Mouse (Mus musculus): ENCODE data around the gene Gm20388. TPM values are rescaled to one million over a fixed set of nuclear protein-coding genes. Genes with fewer than 3 reads are reported as not detected.
"Not testable (repeated sequence)": the region's sequence is repeated elsewhere in the genome, so short reads cannot be mapped to it uniquely, and the experiment has no call there.

The Gm20388 gene
- total RNA-seq, 1 experiment from 2014 or later, result 18.4 TPM

DNA sequence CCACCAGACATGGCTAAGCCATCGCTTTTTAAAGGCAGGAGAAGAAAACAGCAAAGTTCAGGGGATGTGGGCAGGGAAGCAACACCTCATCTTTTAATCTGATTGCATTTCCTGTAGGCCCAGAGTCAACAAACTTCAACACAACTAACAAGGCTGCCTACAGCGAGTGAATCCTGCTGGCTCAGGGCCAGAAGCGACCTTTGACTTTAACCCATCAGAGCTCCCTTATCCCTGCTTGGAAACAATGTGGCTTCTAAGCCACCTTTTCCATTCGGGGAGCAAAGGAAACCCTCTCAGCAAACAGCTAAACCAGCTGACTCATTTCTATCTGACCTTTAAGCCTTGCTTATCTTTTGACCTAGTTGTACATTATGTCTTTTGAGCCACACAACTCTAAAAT is 3886.1 kb downstream of the Gm20388 start:
- no peak for ATAC-seq (replicated peaks in 1 of 2; ENCODE audit: insufficient read depth in 1 of 2, low FRiP score in 2 of 2, low TSS enrichment in 1 of 2, low read depth in 1 of 2, poor library complexity in 2 of 2, severe bottlenecking in 2 of 2)

DNA sequence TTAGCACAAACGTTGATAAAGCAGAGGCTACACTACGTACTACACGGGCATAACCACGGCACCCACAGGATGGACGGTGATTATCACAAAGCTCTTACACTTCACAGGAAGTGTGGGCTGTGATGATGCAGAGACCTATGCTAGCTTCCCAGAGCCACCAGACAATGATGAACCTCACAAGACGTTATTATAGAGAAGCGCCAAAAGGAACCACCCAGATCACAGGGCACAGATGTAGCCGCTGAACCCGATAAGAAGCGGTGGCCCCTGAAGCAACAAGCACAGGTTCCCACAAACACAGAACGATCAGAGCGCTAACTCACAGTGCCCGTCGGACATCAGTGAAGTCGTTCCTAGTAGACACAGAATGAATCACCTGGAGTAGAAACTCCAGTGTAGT is 3887.3 kb downstream of the Gm20388 start:
- ATAC-seq (replicated peaks in 1 of 2; ENCODE audit: insufficient read depth in 1 of 2, low FRiP score in 2 of 2, low TSS enrichment in 1 of 2, low read depth in 1 of 2, poor library complexity in 2 of 2, severe bottlenecking in 2 of 2), result peak; percentile 40 to 65; a peak in 1 of 4 replicates

DNA sequence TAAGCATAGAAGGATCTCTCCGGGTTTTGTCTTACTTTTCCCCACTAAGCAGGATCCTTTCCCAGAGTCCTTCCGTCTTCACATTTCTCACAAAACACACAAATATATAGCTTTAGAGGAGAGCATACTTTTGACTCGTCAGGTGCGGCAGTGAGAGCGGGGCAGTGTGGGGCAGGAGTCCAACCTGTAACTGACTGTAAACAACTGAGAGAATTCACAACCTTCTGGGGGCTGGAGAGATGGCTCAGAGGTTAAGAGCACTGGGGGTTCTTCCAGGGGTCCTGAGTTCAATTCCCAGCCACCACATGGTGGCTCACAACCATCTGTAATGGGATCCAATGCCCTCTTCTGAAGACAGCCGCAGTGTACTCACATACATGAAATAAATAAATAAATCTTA is 3888.8 kb downstream of the Gm20388 start:
- no peak for ATAC-seq (replicated peaks in 1 of 2; ENCODE audit: insufficient read depth in 1 of 2, low FRiP score in 2 of 2, low TSS enrichment in 1 of 2, low read depth in 1 of 2, poor library complexity in 2 of 2, severe bottlenecking in 2 of 2)

DNA sequence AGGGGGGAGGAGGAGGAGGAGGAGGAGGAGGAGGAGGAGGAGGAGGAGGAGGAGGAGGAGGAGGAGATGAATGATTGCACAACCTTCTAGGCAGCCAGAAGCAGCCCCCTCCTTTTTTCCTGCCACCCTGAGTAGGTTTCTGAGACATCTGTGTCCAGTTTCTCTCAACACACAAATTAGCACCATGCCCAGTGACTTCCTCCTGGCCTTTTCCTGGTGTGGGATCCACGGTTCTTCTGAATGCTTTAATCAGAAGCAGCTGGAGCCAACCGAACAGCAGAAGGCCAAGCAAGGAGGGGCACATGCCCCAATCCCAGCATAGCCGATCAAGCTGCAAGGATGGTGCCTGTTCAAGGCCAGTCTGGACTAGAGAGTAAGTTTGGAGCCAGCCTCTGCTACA is 3889.2 kb downstream of the Gm20388 start:
- ATAC-seq (replicated peaks in 1 of 2; ENCODE audit: insufficient read depth in 1 of 2, low FRiP score in 2 of 2, low TSS enrichment in 1 of 2, low read depth in 1 of 2, poor library complexity in 2 of 2, severe bottlenecking in 2 of 2), result no peak

DNA sequence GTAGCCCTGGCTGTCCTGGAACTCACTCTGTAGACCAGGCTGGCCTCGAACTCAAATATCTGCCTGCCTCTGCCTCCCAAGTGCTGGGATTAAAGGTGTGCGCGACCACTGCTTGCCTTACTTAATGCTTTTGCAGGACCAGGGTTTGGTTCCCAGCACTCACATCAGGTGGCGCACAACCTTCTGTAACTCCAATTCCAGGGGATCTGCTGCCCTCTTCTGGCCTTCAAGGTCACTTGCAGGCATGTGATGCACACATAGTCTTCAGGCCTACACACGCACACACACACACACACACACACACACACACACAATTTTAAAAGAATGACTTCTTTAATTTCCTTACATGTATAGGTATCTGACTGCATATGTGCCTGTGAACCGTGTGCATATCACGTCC is 3890.2 kb downstream of the Gm20388 start:
- no peak for ATAC-seq (replicated peaks in 1 of 2; ENCODE audit: insufficient read depth in 1 of 2, low FRiP score in 2 of 2, low TSS enrichment in 1 of 2, low read depth in 1 of 2, poor library complexity in 2 of 2, severe bottlenecking in 2 of 2)

DNA sequence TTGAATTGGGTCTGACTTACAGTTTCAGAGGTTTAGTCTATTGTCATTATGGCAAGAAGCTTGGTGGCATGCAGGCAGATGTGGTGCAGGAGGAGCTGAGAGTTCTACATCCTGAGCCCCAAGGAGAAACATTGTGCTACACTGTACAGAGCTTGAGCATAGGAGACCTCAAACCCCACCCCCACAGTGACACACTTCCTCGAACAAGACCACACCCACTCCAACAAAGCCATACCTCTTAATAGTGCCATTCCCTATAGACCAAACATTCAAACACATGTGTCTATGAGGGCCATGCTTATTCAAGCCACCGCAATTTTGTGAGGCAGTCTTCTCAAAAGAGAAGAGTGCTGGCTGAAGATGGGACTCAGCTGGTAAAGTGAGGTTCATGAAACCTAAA is 3890.9 kb downstream of the Gm20388 start:
- ATAC-seq (replicated peaks in 1 of 2; ENCODE audit: insufficient read depth in 1 of 2, low FRiP score in 2 of 2, low TSS enrichment in 1 of 2, low read depth in 1 of 2, poor library complexity in 2 of 2, severe bottlenecking in 2 of 2), result no peak

DNA sequence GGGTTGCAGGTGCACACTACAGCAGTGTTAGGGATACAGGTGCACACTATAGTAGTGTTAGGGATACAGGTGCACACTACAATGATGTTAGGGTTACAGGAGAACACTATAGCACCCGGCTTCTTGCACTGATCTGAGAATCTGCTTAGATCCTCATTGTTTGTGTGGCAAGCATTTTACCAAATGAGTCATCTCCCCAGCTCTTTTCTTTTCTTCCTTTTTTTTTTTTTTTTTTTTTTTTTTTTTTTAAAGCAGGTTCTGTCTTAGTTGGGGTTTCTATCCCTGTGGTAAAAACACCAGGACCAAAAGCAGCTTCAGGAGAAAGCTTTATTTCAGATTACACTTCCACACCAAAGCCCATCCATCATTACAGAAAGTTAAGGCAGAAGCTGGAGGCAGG is 3893.0 kb downstream of the Gm20388 start:
- no peak for ATAC-seq (replicated peaks in 1 of 2; ENCODE audit: insufficient read depth in 1 of 2, low FRiP score in 2 of 2, low TSS enrichment in 1 of 2, low read depth in 1 of 2, poor library complexity in 2 of 2, severe bottlenecking in 2 of 2)

DNA sequence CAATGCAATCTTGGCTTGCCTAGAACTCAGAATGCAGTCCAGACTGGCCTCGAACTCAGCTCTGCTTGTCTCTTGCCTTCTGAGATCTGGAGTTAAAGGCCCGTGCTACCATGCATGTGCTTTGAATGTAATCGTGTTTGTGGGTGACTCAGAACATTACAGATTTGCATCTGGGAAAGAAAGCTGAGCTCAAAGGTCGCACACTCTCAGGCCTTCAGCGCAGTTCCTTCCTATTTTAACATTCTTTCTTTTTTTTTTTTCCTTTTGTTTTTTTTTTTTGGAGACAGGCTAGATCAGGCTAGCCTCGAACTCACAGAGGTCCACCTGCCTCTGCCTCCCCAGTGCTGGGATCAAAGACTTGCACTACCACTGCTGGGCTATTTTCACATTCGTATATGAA is 3893.9 kb downstream of the Gm20388 start:
- no peak for ATAC-seq (replicated peaks in 1 of 2; ENCODE audit: insufficient read depth in 1 of 2, low FRiP score in 2 of 2, low TSS enrichment in 1 of 2, low read depth in 1 of 2, poor library complexity in 2 of 2, severe bottlenecking in 2 of 2)

DNA sequence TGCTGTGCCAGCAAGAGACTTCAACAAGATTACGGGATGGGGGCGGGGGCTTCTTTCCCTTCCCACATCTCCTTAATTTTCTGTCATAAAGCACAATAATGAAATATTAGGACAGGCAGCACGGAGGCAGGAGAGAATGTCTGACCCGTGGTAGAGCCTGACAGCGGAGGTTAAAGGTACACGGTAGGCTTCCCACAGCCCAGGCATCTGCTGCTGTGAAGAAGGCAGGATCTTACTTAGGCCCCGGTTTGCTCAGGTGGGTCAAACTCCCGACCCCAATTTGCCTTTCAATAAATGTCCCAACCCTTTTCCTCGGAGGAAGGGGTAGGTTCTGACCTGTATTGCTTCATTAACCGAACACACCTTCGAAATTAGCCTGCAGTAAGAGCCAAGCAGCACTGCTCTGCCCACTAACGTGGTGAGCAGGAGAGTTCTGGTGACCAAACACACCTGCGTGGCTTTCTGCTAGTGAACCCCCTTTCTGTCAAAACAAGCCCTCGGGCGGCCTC is 3894.6 kb downstream of the Gm20388 start:
- no peak for ATAC-seq (replicated peaks in 1 of 2; ENCODE audit: insufficient read depth in 1 of 2, low FRiP score in 2 of 2, low TSS enrichment in 1 of 2, low read depth in 1 of 2, poor library complexity in 2 of 2, severe bottlenecking in 2 of 2)

DNA sequence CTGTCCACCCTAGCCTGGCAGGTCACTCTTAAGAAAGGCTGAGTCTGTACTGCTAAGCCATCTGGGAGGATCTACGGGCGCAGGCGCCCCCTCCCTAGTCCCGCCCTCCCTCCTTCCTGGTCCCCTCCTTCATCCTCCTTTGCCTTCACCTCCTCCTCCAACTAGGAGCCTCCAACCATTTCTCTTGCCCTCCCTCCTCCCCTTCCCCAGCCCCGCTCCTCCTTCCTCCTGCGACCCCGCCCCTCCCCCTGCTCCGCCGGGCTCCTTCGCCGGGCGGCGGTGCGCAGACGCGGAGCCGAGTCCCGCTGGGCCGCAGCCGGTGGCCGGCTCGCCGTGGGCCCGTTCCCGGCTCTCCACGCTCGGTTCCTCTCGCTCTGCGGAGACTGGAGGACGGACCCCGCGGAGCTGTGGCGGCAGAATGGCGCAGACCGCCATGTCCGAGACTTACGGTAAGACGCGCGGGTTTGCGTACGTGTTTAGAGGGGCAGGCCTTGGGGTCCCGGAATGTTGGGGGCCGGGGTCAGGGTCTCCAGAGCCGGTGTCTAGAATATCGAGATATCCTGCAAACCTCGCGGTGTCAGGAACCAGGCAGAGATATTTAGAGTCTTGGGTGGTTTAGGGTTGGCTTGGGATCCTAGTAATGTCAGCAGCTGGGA is 3895.2 kb downstream of the Gm20388 start, which contains the start of gene Rab4a:
TSS of gene Rab4a (plus strand) at position 268 of the 656 bp plus-strand sequence.
- peak; percentile 61 to 65 for ATAC-seq (replicated peaks in 1 of 2; ENCODE audit: insufficient read depth in 1 of 2, low FRiP score in 2 of 2, low TSS enrichment in 1 of 2, low read depth in 1 of 2, poor library complexity in 2 of 2, severe bottlenecking in 2 of 2)

DNA sequence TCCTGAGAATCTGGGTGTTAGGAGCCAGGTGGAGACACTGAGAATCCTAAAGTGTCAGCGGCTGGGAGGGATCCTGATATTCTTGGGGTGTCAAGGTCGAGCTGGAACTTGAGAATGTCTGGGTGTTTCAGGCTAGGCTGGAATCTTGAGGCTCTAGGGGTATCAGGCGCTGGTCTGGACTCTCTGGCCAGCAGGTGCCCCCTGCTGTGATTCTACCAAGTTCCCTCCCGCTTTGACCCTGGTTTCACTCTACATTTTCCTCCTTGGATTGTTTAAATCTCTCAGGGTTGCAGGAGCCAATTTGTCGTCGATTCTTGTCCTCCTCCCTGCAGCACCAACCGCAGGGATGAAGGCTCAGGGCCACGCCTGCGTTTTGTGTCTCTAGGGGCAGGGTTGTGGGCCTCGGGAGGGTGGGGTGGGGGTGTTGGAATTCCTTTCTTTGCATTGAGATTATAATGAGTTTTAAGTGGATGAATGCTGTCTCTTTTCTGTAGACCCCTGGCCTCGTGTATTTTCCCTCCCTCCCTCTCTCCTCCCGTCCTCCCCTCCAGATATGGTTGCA is 3895.8 kb downstream of the Gm20388 start:
- ATAC-seq (replicated peaks in 1 of 2; ENCODE audit: insufficient read depth in 1 of 2, low FRiP score in 2 of 2, low TSS enrichment in 1 of 2, low read depth in 1 of 2, poor library complexity in 2 of 2, severe bottlenecking in 2 of 2), result no peak

DNA sequence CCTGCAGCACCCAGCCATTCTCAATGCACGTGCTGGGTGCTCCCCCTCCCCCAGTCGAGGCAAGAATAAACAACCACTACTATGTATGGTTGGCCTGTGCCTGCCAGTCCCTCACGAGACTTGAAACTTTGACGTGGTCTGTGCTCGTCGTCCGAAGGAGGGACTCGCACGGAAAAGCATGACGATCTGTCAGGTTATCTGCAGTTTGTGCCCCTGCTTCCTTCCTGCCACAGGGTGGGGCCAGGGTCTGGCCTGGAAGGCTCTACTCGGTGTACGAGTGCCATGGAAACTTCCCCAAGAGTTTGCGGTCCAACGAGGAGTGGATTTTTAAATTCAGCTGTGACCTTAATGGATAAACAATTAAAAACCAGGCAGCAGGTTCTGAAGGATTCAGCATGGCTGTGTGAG is 3896.4 kb downstream of the Gm20388 start:
- ATAC-seq (replicated peaks in 1 of 2; ENCODE audit: insufficient read depth in 1 of 2, low FRiP score in 2 of 2, low TSS enrichment in 1 of 2, low read depth in 1 of 2, poor library complexity in 2 of 2, severe bottlenecking in 2 of 2), result peak; percentile 64 to 70

DNA sequence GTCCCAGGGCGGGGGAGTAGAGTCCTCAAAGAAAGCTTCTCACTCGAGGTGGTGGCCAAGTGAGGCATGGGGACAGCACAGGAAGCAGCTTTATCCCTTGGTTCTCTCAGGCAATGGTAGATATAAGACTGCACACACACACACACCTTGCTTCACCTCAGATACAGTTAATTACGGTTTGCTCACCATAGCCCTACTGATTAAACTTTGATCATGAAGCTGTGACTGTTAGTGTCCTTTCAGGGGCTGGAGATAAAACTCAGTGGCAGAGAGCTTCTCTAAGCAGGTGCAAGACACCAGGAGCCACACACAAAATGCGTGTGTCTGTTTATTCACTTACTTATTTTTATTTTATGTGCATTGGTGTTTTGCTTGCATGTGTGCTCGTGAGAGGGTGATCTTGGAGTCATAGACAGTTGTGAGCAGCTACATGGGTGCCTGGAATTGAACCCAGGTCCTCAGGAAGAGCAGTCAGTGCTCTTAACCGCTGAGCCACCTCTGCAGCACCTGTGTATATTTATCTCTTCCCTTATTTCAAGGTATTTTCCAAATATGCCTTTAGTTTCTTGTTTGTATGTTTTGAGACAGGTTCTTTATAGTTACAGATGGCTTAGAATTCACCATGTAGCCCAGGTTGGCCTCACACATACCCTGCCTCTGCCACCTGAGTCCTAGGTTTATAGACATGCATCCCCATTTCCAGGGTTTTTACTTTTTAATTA is 3897.4 kb downstream of the Gm20388 start:
- no peak for ATAC-seq (replicated peaks in 1 of 2; ENCODE audit: insufficient read depth in 1 of 2, low FRiP score in 2 of 2, low TSS enrichment in 1 of 2, low read depth in 1 of 2, poor library complexity in 2 of 2, severe bottlenecking in 2 of 2)

DNA sequence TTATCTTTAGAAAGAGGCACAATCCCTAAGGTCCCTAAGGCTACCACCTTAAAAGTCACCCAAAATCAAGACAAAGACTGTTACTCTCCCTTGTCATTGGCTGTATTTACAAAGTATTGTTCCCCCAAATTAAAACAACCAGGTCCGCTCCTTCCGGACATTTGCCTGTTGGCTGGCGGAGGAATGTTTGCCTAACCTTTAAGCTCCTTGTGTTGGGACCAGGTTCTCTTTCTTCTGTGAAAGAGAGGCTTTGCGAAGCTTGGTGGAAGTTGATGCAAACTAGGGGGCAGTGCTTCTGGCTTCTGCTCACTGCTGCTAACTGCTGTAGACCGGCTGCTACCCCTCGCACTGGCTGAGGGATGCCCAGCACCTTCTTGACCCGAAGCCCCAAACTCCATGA is 3898.0 kb downstream of the Gm20388 start:
- ATAC-seq (replicated peaks in 1 of 2; ENCODE audit: insufficient read depth in 1 of 2, low FRiP score in 2 of 2, low TSS enrichment in 1 of 2, low read depth in 1 of 2, poor library complexity in 2 of 2, severe bottlenecking in 2 of 2), result no peak

DNA sequence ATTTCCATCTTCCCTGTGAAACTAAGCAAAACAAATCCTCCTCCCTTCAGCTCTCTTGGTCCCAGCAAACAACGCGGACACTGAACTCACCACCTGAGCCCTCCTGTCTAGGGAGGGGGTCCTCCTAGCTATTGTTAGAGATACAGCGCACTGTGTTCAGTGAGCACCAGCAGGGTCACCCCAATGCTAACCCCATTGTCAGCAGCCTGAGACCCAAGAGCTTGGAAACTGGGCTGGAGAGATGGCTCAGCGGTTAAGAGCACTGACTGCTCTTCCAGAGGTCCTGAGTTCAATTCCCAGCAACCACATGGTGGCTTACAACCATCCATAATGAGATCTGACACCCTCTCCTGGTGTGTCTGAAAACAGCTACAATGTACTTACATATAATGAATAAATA is 3898.7 kb downstream of the Gm20388 start:
- not testable (repeated sequence) for ATAC-seq (replicated peaks in 1 of 2; ENCODE audit: insufficient read depth in 1 of 2, low FRiP score in 2 of 2, low TSS enrichment in 1 of 2, low read depth in 1 of 2, poor library complexity in 2 of 2, severe bottlenecking in 2 of 2)

DNA sequence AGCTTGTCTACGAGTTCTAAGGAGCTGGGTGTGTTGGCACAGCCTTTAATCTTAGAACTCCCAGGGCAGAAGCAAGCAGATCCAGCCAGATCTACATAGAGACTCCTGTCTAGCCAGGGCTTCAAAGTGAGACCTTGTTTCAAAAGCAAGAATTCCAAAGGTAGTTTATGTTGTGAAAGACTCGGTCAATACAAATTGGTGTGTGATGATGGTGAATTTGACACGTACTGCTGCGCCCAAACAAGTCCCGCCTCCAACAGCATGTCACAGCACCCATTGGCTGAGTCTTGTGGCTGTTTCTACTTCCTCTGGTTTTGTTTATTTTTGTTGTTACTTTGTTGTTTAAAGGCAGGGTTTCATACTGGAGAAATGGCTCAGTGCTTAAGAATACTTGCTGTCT is 3901.6 kb downstream of the Gm20388 start:
- ATAC-seq (replicated peaks in 1 of 2; ENCODE audit: insufficient read depth in 1 of 2, low FRiP score in 2 of 2, low TSS enrichment in 1 of 2, low read depth in 1 of 2, poor library complexity in 2 of 2, severe bottlenecking in 2 of 2), result no peak

DNA sequence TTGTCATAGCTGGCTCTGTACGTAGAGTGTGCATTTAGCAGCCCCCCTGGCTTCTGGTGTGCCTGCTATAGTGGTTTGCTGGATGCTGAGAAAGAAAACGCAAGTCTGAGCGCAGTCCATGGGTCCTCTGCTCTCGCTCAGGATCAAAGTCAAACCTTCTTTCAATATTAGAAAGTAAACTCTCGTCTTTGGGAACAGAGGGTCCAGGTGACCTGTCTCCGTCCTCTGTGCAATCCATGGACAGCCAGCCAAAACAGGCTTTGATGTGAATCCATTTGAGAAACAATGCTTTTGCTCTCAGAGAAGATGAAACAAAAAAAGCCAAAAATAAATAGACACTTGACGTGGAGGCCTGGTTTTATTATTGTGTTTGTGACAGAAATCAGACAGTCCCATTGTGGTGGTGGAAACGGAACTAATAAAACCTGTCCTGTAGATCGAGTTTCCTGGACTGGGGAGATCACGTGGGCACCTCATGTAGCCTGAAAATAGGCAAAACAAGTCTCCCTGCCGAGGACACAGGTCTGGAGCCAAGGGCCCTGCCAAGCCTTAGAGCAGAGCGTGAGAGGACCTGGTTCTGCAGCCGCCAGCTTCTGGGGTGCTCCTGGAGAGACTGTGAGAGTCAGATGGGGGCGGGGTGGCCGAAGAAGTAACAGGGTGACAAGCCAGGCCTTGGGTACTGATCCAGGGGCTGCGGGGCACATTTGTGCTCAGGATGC is 3902.7 kb downstream of the Gm20388 start:
- ATAC-seq (replicated peaks in 1 of 2; ENCODE audit: insufficient read depth in 1 of 2, low FRiP score in 2 of 2, low TSS enrichment in 1 of 2, low read depth in 1 of 2, poor library complexity in 2 of 2, severe bottlenecking in 2 of 2), result peak; percentile 25 to 27; a peak in 2 of 4 replicates

DNA sequence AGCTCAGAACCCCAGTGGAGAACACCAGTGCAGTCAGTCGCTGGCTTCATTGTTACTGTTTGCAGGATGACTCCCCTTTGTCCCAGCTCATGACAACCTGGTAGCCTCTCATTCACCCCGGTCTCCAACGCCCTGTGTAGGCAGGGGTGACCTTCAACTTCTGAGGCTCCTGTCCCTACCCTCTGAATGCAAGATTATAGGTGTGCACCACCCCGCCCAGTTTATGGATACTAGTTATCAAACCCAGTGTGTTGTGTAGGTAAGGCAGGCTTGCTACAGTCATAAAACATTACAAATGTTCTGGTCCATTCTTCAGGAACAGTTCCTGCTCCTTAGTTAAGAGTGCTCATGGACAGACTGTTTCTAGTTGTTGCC is 3903.2 kb downstream of the Gm20388 start:
- ATAC-seq (replicated peaks in 1 of 2; ENCODE audit: insufficient read depth in 1 of 2, low FRiP score in 2 of 2, low TSS enrichment in 1 of 2, low read depth in 1 of 2, poor library complexity in 2 of 2, severe bottlenecking in 2 of 2), result no peak
